Mouse (Mus musculus) C2C12 (cell line): ENCODE data around the gene Rrp1.

ENCODE experiments used
- CEBPB ChIP-seq: IDR thresholded peaks from one replicate; pipeline ENCODE4 v1.6.1; 2011; ENCODE audit warnings: low read depth, mild to moderate bottlenecking, control low read depth, moderate library complexity
- CTCF ChIP-seq: IDR thresholded peaks from one replicate; pipeline ENCODE4 v1.5.1; 2011; ENCODE audit not compliant: control insufficient read depth, insufficient read depth, insufficient read length
- USF1 ChIP-seq: IDR thresholded peaks from one replicate; pipeline ENCODE4 v1.6.1; 2011; ENCODE audit warnings: low read depth, mild to moderate bottlenecking, control low read depth, moderate library complexity

GRCm38 (mm10) chr10:78442292-78442691 is 29.4 kb upstream of the Rrp1 start:
- TF ChIP-seq CTCF, result no peak
- TF ChIP-seq USF1, result no peak
- TF ChIP-seq CEBPB, result no peak
